Mouse (Mus musculus) thymus, adult 2 months (tissue): ENCODE measurements around the gene Sord.

Experiments
- CTCF ChIP-seq: fragments of 200-500 bp; IDR thresholded peaks from 2 replicates; pipeline ENCODE4 v1.5.1; 2012; ENCODE audit warnings: mild to moderate bottlenecking, control low read depth, low read length, moderate library complexity, borderline replicate concordance; ENCODE audit not compliant: control insufficient read depth, poor library complexity, insufficient read depth; ENCODE audit errors: extremely low read depth
- POLR2A ChIP-seq: fragments of 200-500 bp; IDR thresholded peaks from 2 replicates; pipeline ENCODE4 v1.6.1; 2012; ENCODE audit warnings: mild to moderate bottlenecking, low read length, control low read depth, moderate library complexity; ENCODE audit not compliant: control insufficient read depth, poor library complexity, insufficient read depth; ENCODE audit errors: extremely low read depth

- TF ChIP-seq POLR2A, result no peak
- no peak for TF ChIP-seq CTCF
These were observed 2.9 kb upstream of the Sord start for GRCm38 (mm10) chr2:122231616-122232015.
